Mouse (Mus musculus) bone marrow macrophage, adult 2 months (primary cell): ENCODE measurements around the gene Olfr1393.

Source experiments
- CTCF ChIP-seq: IDR thresholded peaks from 2 replicates; pipeline ENCODE4 v1.5.1; 2012; ENCODE audit warnings: low read depth, mild to moderate bottlenecking, low read length, moderate library complexity
- POLR2A ChIP-seq: IDR thresholded peaks from 2 replicates; pipeline ENCODE4 v1.6.1; 2012; ENCODE audit warnings: mild to moderate bottlenecking, low read depth, low read length, borderline replicate concordance

- TF ChIP-seq CTCF = no peak
- no peak for TF ChIP-seq POLR2A
Measured at GRCm38 (mm10) chr11:49266671-49267070, 11.4 kb upstream of the Olfr1393 start.
